Mouse (Mus musculus) heart, embryonic 14.5 days (tissue): ENCODE measurements around the gene Ltbp1. TPM values are rescaled to one million over a fixed set of nuclear protein-coding genes. Genes with fewer than 3 reads are reported as not detected.

Experiments
- ATAC-seq: fragments of 200-750 bp; cut with Nextera tagmentation; 2 replicates; pipeline ENCODE4 v1.8.0; 2017; ENCODE audit warnings: low read depth, moderate TSS enrichment; ENCODE audit not compliant: insufficient number of reproducible peaks, insufficient read depth, low FRiP score
- H3K27ac ChIP-seq, 2 experiments: fragments of 200-500 bp in 1 of 2; fragments of 300-500 bp in 1 of 2; sonication (generic) in 1 of 2; replicated peaks in 1 of 2; 2 replicates each; pipeline ENCODE4 v1.5.1; 2012 to 2014; ENCODE audit warnings: low read depth in 2 of 2, low read length in 2 of 2, control low read depth in 1 of 2, mild to moderate bottlenecking in 1 of 2, mixed read lengths in 1 of 2; ENCODE audit not compliant: control insufficient read depth in 1 of 2, insufficient read depth in 1 of 2
- H3K27me3 ChIP-seq: fragments of 300-500 bp; sonication (generic); 2 replicates; pipeline ENCODE4 v1.6.1; 2014; ENCODE audit warnings: mild to moderate bottlenecking, low read length, control low read depth; ENCODE audit not compliant: control insufficient read depth, insufficient read depth
- H3K36me3 ChIP-seq: fragments of 300-500 bp; sonication (generic); 2 replicates; pipeline ENCODE4 v1.6.1; 2014; ENCODE audit warnings: mild to moderate bottlenecking, control low read depth, low read length, mixed read lengths; ENCODE audit not compliant: control insufficient read depth, insufficient read depth
- H3K4me1 ChIP-seq, 2 experiments: fragments of 200-500 bp in 1 of 2; fragments of 300-500 bp in 1 of 2; sonication (generic) in 1 of 2; 2 replicates each; pipeline ENCODE4 v1.6.1; 2012 to 2014; ENCODE audit warnings: low read length in 2 of 2, control low read depth in 1 of 2, mixed read lengths in 1 of 2; ENCODE audit not compliant: control insufficient read depth in 2 of 2, insufficient read depth in 2 of 2
- H3K4me2 ChIP-seq: fragments of 300-500 bp; sonication (generic); 2 replicates; pipeline ENCODE4 v1.6.1; 2014; ENCODE audit warnings: mild to moderate bottlenecking, low read length
- H3K4me3 ChIP-seq, 2 experiments: fragments of 200-500 bp in 1 of 2; fragments of 300-500 bp in 1 of 2; sonication (generic) in 1 of 2; 2 replicates each; pipeline ENCODE4 v1.5.1; 2012 to 2014; ENCODE audit warnings: low read length in 2 of 2, mild to moderate bottlenecking in 2 of 2, control low read depth in 1 of 2, low read depth in 1 of 2, moderate library complexity in 1 of 2; ENCODE audit not compliant: control insufficient read depth in 1 of 2, insufficient read depth in 1 of 2
- H3K9ac ChIP-seq: fragments of 300-500 bp; sonication (generic); 2 replicates; pipeline ENCODE4 v1.6.1; 2014; ENCODE audit warnings: mild to moderate bottlenecking, low read length
- H3K9me3 ChIP-seq: fragments of 300-500 bp; sonication (generic); 2 replicates; pipeline ENCODE4 v1.6.1; 2016; ENCODE audit warnings: low read length, control low read depth; ENCODE audit not compliant: control insufficient read depth
- WGBS: fragments of 180-500 bp; shearing (Covaris S2); extraction: QIAGEN DNeasy Blood & Tissue Kit; methylation state at CpG from one replicate; pipeline ENCODE4 v1.1.7; 2014; 5-methylcytosine and 5-hydroxymethylcytosine counted together
- polyA plus RNA-seq: library from polyadenylated mRNA; unstranded; fragments of >200 nt; fragmentation: Nextera tagmentation; extraction: Ambion mirVana; gene quantifications from 2 replicates; pipeline ENCODE4 v1.2.1, GENCODE M21; 2014

Gene Ltbp1
- polyA plus RNA-seq, 1 experiment from 2014 or later, result 38.1 TPM

- 74% methylated on average over 6 of the region's 6 CpGs for WGBS
Measured at GRCm38 (mm10) chr17:74975192-74975591, 30.2 kb upstream of the Ltbp1 start.

DNA sequence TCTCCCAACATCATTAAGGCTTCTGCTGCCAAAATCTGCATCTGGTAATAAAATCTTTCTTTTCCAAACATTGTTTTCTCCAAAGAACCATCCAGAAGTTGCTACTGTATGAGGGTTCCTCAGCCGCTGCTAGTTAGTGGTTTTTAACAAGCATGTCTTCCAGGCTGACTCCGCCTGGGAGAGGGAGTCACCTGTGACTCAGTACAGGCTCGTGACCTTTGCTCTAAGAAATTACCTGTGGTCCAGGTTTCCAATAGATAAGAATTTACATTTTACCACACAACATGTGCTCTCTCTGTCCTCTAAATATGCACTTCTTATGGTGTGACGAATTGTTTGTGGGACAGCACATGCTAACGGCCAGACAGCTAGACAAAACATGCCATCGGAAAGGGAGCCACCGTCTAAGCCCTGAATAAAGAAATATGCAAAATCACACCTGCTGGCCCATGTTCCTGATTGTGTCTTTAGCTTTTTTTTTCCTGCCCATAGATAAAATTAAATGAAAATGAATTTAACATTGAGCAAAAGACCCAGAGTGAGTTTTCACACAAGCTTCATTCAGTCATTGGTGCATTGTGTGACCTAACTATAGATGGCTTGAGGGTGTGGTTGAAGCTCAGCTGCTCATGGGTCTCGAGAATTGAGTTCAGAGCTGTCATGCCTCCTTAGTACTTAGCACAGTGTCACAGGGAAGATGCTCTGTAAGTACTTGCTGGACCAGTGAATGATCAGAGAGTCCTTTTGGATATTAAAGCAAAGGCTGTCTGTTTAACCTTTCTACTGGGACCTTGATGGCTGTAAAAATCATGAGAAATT is 29.0 kb upstream of the Ltbp1 start:
- Histone ChIP-seq H3K4me3 (no peak overlapping the region), H3K4me1 (no peaks in the 10 kb centered on the region), H3K36me3 (no peaks in the 10 kb centered on the region), H3K9me3 (no peaks in the 10 kb centered on the region), H3K27ac (no peak overlapping the region), H3K4me2 (no peak overlapping the region), H3K27me3 (no peaks in the 10 kb centered on the region), H3K9ac (no peak overlapping the region)
- WGBS, result 81% methylated on average over 8 of the region's 8 CpGs
- no peak for ATAC-seq

More at GRCm38 (mm10) chr17:74975192-74975591, 30.2 kb upstream of the Ltbp1 start:
- H3K4me2 ChIP-seq, result no peak overlapping the region
- H3K9ac ChIP-seq, result no peak overlapping the region
- H3K4me3 ChIP-seq, result no peak overlapping the region
- no peaks in the 10 kb centered on the region for H3K4me1 ChIP-seq
- H3K27ac ChIP-seq, result no peak overlapping the region
- H3K9me3 ChIP-seq, result no peaks in the 10 kb centered on the region
- no peaks in the 10 kb centered on the region for H3K36me3 ChIP-seq
- H3K27me3 ChIP-seq, result no peaks in the 10 kb centered on the region
- ATAC-seq, result no peak

GRCm38 (mm10) chr17:74979767-74980166 is 25.6 kb upstream of the Ltbp1 start:
- WGBS, result 72% methylated on average over 8 of the region's 8 CpGs

GRCm38 (mm10) chr17:74981703-74982102 is 23.7 kb upstream of the Ltbp1 start:
- Histone ChIP-seq H3K9me3 (no peaks in the 10 kb centered on the region), H3K9ac (no peak overlapping the region), H3K36me3 (no peaks in the 10 kb centered on the region), H3K4me2 (no peak overlapping the region), H3K4me1 (no peaks in the 10 kb centered on the region), H3K27me3 (no peaks in the 10 kb centered on the region), H3K4me3 (no peak overlapping the region), H3K27ac (no peak overlapping the region)
- WGBS, result 65% methylated on average over 5 of the region's 5 CpGs
- ATAC-seq, result no peak

More at GRCm38 (mm10) chr17:74979767-74980166, 25.6 kb upstream of the Ltbp1 start:
- H3K4me1 ChIP-seq, result no peaks in the 10 kb centered on the region
- no peak for ATAC-seq
- no peaks in the 10 kb centered on the region for H3K9me3 ChIP-seq
- H3K9ac ChIP-seq, result no peak overlapping the region
- no peaks in the 10 kb centered on the region for H3K27me3 ChIP-seq
- H3K36me3 ChIP-seq, result no peaks in the 10 kb centered on the region
- no peak overlapping the region for H3K4me2 ChIP-seq
- H3K27ac ChIP-seq, result no peak overlapping the region
- no peak overlapping the region for H3K4me3 ChIP-seq

- Histone ChIP-seq H3K4me3 (no peak overlapping the region), H3K27ac (no peak overlapping the region), H3K9me3 (no peaks in the 10 kb centered on the region), H3K27me3 (no peaks in the 10 kb centered on the region), H3K4me2 (no peak overlapping the region), H3K36me3 (no peaks in the 10 kb centered on the region), H3K9ac (no peak overlapping the region), H3K4me1 (peaks cover 0 to 2% of the 10 kb centered on the region in 2 experiments; a peak in 1 of 4 replicates)
- WGBS, result 69% methylated on average over 1 of the region's 1 CpGs
- no peak for ATAC-seq
Measured at GRCm38 (mm10) chr17:74982880-74983279, 22.5 kb upstream of the Ltbp1 start.

GRCm38 (mm10) chr17:74984071-74984470 is 21.3 kb upstream of the Ltbp1 start:
- Histone ChIP-seq H3K9me3 (no peaks in the 10 kb centered on the region), H3K4me3 (no peak overlapping the region), H3K27ac (no peak overlapping the region), H3K4me1 (peaks cover 0 to 2% of the 10 kb centered on the region in 2 experiments; a peak in 1 of 4 replicates), H3K9ac (no peak overlapping the region), H3K27me3 (no peaks in the 10 kb centered on the region), H3K4me2 (no peak overlapping the region), H3K36me3 (no peaks in the 10 kb centered on the region)
- 67% methylated on average over 1 of the region's 1 CpGs for WGBS
- ATAC-seq, result no peak

GRCm38 (mm10) chr17:74984681-74985080 is 20.7 kb upstream of the Ltbp1 start:
- Histone ChIP-seq H3K36me3 (no peaks in the 10 kb centered on the region), H3K9me3 (peaks cover 3% of the 10 kb centered on the region), H3K4me2 (no peak overlapping the region), H3K27ac (no peak overlapping the region), H3K27me3 (no peaks in the 10 kb centered on the region), H3K4me3 (no peak overlapping the region), H3K4me1 (peaks cover 0 to 2% of the 10 kb centered on the region in 2 experiments; a peak in 1 of 4 replicates), H3K9ac (no peak overlapping the region)
- ATAC-seq, result no peak
